Comparison of ENCODE assay signal across 12 mouse cellular contexts in genomic region chr5:67758126-67758525, GRCm38 (mm10).
DNase-seq lines count a peak whose midpoint lies in the region.
"Had no signal": no experiment of that assay in that cellular context is flagged by ENCODE, and none has a peak within 500 bp of the region (broad histone marks: within the 10 kb centered on the region; RNA-seq: fewer than 3 reads in every experiment).

No protein-coding gene starts in this region.

- peak; percentile 18 for DNase-seq in gastrocnemius, adult 18-20 months (ENCODE audit: low spot score)
- DNase-seq in gastrocnemius, postnatal 25 days, result no peak
- DNase-seq in left cerebral cortex, postnatal 4 days, result peak; percentile 26
- no peak for DNase-seq in left cerebral cortex, adult 11 months (ENCODE audit: low spot score)
- DNase-seq in adrenal gland, postnatal 14 days, result peak; percentile 73
- DNase-seq in adrenal gland, postnatal 36 days, result peak; percentile 60 to 64
- no peak for DNase-seq in urinary bladder, postnatal 25 days (ENCODE audit: low spot score)
- DNase-seq: kidney, postnatal 14 days; layer of hippocampus, adult 9-11 months; lung, embryonic 14.5 days; right cerebral cortex, adult 18-20 months; thymus, postnatal 25 days had no signal

- intact Hi-C loops in left cerebral cortex, postnatal 4 days (cut with DNase I), result loop anchor here (5.0 to 10.0 kb wide), 2 partner anchors 89 to 357 kb away; partner anchors contain the start of gene Atp8a1

Comparison
In these comparisons a context has a peak if more than half of its experiments do, and no peak if none do; other contexts are left out.
1. DNase-seq: peak in gastrocnemius, adult 18-20 months (single experiment), left cerebral cortex, postnatal 4 days (single experiment), adrenal gland, postnatal 14 days (single experiment) and adrenal gland, postnatal 36 days (2 of 2); none in gastrocnemius, postnatal 25 days (single experiment), left cerebral cortex, adult 11 months (single experiment) and urinary bladder, postnatal 25 days (single experiment).